Mouse (Mus musculus) common myeloid progenitor, adult 5-6 weeks (primary cell): Measurements from ENCODE around the gene Shisa3. TPM values are rescaled to one million over a fixed set of nuclear protein-coding genes. Genes with fewer than 3 reads are reported as not detected.

Experiments used
- ATAC-seq: replicated peaks from 2 replicates; pipeline ENCODE4 v1.8.0; 2016; ENCODE audit warnings: low read depth, mild to moderate bottlenecking, moderate TSS enrichment, inconsistent platforms; ENCODE audit not compliant: poor library complexity, severe bottlenecking
- total RNA-seq: library from RNA; stranded (forward); fragments of 200-1000, 187-1606 nt; gene quantifications from 2 replicates; pipeline ENCODE4 v1.2.3, GENCODE M21; 2017

Gene Shisa3
- total RNA-seq, 1 experiment from 2014 or later: not detected

DNA sequence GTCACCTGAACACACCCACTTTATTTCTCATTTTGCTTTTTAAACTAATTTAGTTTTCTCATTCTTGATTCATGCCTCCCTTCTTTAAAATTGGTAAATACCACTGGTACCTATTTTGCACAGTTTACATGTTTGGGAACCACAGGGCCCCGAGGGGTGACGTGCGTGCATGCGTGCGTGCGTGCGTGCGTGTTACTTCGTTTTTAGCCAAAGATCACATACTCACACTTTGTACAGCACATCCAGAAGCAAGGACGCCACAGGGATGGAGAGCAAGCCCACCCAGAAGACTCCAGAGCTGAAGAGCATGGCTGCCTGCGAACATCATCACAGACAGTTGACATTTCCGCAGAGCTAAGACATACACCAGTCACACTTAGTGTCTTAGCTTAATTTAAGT is 23.6 kb downstream of the Shisa3 start:
- no peak for ATAC-seq

DNA sequence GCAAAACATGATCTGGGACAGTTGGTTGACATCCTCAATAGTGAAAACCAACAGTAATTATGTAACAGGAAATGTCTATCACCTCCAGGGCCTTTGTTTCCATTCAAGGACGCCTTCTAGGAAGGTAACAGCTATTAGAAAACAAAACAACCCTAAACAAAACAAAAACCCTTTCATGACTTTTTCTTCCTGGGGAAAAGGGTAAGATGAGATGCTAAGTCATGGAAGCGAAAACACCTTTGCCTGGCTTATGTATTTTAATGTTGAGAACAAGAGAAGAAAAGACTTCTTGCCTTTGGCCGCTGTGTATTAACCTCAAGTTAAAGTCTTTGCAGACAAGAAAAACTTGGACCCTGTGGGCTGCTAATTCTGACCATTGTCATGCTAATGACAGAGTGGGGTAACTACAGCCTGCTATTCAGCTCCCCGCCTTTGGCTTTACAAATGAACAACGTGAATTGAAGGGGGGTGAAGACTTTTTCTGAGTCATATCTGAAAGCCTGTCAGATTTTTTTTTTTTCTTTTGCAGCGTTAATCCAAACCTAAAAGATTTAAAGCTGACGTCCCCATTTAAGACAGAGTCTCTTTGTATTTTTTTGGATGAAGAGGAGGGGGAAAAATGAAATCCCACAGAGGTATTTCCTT is 25.6 kb downstream of the Shisa3 start:
- no peak for ATAC-seq

DNA sequence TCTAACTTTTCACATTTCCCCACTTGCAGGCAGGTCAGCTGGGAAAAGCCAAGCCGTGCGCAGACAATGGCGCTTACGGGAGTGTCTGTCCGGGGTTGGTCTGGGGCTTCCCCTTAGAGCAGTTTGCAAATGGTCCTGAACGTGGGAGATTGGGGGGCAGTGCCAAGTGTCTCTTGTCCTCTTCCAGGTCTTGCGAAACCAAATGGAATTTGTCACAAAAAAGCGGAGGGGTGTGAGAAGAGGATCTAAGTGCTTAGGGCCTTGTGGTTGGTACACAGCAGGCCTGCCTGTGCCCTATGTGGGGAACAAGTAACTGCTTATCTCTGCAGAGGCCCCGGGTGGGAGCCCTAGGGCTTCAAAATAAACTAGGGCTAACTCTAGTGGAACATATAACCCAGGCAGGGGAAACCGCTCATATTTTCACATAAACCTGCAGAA is 26.2 kb downstream of the Shisa3 start:
- peak; percentile 57 for ATAC-seq

DNA sequence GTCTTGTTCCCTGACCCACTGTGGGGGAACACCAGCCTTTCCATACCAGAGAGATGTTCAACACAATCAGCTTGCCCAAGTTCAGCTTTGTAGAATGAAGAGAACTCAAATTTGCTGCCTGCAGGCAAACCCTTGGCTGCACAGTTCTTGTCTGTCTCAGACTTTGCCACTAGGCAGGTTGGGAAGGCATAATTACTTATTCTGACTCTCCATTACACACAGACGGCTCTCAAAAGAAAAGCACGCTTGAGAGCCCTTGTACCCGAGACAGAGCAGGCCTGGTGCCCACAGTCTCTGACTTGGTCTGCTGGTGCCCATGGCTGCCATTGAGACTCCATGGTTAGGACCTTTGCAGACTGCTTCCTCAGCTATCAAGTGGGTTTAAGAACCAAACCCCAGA is 26.7 kb downstream of the Shisa3 start:
- ATAC-seq: no peak

DNA sequence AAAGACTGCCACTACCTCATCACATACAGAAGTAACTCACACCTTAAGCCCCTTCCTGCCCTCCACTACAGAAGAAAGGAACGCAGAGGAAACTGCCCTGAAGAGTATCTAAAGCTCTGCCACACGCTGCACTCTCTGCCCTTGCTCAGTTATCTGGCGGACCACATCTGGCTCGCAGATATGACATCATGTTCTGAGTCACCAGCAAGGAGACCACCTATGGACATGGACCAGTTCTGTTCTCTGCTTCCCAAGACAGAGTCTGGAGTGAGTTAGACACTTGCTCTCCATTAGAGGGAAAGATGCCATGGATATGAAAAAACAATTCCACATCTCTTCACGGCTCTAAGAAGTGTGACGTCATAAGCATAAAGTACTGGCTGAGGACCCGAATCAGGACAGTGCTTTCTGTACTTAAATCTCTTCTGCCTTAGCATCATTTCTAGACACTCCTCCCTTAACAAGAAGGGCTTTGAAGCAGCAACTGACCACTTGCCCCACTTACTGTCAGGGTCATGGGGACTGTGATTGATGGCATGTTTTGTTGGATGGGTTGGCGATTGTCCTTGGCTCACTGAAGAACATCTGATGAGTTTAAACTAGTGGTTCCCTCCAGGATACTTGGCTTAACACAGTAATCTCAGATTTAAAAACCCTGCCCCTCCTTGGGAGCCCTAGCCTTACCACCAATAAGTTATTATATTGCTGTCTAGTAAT is 33.1 kb downstream of the Shisa3 start:
- no peak for ATAC-seq

DNA sequence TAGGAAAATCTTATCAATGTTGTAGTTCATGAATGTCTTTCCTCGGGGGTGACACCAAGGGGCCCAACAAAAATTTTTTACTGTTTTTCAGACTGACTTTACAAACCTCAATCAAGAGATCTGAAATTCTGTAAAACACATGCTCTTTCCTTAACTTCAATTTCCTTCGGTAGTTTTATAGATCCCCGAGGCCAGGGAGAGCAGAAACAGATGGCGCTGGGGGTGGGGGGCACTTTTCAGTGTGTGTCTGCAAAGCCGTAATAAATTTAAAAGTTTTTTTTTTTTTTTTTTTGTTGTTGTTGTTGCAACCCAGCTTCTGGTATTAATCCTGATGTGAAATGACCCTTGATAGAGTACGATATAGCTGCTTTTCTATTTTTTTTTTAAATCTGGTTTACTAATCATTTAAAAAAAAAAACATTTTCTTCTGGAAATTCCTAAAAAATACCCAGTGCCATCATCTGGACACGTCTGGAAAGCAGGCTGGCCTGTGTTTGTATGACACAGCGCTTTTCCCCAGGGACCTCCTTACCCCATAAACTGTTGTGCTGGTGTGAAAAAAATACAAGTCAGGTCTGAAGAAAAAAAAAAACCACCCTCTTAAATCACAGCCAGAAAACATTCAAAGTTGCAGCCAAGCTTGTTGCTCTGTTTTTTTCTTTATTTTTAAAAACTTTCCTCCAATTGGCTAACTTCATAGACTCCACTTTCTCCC is 33.9 kb downstream of the Shisa3 start:
- ATAC-seq: no peak

DNA sequence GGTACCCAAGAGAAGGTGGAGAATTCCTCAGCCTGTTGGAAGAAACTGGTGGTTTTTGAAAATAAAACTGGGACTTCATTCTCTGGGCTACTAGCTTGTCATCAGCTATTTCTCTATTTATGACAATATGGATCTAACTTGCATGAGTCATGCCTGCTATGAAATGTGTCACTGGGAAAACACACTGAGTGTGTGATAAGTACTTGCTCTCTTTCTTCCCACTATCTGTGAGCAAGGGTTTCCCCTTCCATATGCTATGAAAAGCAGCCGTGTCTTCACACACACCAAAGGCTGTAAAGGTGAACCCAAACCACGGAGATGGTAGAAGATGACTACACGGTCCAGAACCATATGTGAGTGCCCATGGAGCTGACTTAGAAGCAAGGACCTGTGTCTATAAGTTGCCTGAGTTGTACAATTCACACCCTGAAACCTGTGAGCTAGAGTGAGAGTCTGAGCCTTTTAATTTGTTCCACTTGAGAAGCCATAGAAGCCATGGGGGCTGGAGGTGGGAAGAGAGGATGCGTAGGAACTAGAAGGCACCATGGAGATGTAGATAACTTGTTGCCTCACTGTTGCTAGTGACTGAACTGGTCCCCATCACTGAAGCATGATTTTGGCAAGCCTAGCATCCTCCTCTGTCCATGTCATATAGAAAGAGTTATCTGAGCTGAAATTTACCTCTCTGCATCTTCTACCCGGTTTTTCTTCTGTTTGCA is 36.0 kb downstream of the Shisa3 start:
- ATAC-seq: no peak

DNA sequence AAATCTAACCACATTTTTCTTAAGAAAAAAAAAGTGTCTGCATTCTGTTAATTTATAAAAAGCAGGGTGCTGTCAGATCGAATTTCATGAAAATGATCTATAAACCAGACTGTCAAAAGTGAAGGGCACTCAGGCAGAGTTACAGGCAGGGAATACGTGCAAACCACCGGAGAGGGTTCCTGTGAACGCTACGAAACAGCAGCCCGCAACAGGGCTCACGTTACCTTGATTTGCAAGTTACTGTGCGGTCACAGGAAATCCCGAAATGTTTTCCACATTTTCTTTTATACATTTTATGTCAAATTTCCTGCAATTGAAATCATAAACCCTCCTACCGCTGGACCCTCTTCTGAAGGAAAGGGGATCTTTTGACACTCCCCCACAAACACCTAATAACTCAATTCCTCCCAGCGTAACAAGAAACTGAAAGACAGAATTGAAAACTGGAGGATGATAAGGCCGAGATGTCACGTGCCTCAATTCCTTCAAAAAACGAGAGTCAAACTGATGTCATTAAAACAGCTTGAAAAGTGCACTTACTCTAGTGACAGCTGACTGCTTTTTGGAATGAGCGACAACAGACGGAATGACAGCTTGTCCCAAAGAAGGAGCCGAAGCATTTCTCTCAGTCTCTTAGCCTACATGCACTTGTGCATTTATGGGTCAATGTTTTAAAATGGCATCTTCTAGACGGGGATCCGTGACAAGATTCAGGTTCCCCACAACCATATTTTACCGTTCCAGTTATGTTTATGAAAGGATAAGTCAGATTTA is 39.3 kb downstream of the Shisa3 start:
- ATAC-seq: no peak

DNA sequence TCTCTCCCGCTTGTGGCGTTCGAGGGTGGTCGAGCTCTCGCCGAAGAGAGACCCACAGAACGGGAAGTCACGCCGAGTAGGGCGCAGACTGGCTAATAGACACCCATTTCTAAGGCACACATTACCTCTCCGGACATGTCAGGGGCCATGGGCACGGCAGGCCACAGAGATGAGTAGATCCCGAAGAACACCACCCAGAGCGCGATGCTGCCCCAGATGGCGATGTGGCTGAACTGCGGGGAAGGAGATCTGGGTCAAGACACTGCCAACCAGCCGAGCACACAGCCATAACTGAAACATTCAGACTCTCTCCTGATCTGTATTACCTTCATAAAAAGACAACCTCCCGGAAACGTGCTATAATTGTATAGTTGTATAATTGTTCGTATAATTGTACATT is 39.9 kb downstream of the Shisa3 start:
- peak; percentile 71 for ATAC-seq

DNA sequence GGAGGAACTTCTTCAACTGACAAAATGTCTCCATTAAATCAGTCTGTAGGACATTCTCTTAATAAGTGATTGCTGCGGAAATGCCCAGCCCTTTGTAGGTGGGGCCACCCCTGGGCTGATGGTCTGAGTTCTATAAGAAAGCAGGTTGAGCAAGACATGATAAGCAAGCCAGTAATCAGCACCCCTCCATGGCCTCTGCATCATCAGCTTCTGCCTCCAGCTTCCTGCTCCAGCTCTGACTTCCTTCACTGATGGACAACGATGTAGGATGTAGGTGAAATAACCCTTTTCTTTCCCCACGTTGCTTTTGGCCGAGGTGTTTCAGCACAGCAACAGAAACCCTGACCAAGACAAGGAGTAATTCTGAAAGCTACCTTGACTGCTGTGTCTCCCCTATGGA is 41.5 kb downstream of the Shisa3 start:
- ATAC-seq: no peak

DNA sequence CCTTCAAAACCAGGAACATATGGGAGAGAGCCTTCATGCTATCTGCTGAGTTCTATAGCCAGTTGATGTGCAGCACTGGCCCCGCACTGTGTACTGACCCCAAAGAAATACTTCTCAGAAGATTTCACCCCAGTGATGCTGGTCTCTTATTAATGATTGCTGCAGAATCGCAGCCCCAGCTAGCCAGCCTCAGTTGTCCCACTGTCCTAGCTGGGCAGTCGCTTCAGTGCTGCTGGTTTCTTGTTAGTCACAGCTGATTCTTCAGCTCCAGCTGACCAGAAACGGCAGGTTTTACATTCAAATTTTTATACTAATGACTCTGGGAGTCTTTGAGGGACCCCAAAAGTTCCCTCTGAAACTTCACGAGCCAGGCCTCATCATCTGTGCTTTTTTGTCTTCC is 42.3 kb downstream of the Shisa3 start:
- no peak for ATAC-seq

DNA sequence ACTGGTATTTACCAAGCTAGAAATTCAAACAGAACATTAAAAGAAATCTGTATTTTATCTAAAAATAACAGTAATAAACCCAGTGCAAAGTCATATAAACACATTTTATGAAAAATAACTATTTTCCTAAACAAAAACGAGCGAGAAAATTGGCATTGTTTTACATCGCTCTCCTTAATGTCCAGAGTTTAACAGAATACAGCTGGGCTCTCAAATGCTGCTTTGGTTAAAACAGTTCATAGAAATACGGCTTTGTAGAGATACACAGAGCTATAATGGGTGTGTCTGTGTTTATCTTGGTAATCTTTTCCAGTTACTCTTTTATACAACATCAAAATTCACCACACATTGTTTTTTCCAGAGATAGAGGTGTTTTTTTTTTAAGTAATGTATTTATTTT is 44.8 kb downstream of the Shisa3 start:
- no peak for ATAC-seq

DNA sequence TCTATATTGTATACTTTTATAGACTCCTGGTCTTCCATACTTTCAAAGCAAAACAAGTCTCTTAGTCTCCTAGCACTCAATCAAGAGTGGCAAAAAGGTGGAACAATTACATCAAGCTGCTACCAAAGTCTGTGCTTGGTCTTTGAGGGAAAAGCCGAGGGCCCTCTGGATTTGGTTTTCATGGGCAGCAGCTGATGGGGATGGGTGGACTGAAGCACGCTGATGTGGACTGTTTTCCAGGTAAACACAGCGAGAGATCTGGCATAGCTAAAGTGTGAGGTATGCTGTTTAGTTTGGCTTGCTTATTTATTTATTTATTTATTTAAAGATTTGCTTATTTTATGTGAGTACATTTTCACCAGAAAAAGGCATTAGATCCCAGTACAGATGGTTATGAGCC is 45.9 kb downstream of the Shisa3 start:
- ATAC-seq: no peak

DNA sequence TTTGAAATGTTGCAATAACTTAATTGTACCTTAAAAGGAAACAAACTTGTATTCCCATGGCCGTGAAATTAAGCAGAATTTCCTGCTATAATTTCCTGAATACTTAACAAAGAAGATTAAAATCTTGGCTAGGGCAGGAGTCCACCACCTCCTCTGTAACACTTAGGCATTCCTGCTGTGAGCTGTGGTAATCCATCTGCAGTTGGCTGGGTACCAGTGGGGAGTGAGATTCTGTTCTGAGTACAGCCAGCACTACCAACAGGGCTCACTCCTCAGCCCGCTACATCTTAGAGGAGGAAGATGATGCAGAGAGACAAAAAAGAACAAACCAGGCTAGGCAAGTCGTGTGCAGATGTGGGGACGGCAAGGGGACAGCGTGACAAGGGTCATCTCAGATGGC is 46.9 kb downstream of the Shisa3 start:
- ATAC-seq: no peak

DNA sequence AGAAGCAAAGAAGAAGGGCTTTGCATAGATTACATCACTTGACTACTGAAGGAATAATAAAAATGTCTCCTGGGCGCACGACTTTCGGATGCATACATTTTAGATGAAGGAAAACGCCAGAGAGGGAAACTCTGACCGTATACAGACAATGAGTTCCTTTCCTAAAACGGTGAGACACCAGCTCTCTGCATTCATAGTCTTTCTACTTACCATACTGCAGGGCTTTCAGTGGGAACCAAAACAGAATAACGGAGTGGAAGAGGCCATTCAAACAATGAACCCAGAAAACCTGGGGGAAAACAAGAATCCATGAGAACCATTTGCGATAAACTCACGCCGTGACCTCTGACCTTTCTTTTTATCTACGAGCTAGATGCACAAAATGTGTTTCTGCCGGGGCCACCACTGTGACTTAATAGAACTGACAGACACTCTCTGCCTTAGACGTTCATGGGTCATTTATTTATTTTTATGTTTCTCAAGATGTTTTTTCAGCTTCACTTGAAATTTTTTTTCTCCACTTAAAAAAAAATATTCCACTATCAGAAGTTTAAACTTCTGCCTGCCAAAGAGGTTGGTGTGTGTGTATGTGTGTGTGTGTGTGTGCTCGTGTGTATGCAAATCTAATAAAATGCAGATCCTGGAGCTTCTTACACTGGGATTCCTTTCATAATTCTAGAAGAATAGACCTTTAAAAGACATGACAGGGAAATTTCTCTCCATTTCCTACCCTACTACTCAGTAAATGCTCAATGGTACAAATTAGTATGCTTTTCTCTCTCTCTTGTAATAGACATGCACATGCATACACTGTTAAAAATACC is 48.2 kb downstream of the Shisa3 start:
- ATAC-seq: no peak

DNA sequence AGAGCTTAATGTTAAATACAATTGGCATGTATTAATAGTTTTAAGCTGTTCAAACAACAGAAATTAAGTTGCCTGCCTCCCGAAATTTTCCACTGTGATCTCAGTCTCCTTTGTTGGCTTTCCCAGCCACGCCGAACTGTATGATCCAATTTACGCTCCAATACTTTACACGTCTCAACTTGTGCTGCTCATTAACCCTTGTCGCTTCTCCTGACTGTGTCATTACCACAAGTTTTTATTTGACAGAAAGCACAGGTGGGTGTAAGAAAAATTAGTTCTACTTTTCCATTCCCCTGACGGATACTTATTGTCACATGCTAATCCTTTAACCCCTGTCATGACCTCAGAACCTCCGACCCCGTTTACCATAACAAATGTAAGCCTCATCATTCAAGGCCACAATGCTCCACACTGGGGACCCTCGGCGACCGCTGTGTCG is 49.2 kb downstream of the Shisa3 start:
- ATAC-seq: no peak

DNA sequence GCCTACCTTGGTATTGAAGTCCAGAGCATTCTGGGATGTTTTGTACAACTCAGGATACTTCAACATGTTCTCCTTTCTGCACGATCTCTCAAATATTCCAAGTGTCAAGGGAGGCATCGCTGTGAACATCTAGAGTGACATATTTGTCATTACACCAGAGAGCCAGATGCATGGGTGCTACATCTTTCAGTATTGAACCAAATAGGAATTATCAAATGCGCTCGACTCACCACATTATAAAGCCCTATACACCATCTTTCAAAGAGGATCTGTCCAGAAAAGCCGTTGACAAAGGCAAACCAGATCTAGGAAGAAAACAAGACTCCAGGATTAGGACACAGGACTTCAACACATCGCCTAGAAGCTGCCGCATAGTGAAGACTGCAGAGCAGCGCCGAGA is 52.2 kb downstream of the Shisa3 start:
- no peak for ATAC-seq

DNA sequence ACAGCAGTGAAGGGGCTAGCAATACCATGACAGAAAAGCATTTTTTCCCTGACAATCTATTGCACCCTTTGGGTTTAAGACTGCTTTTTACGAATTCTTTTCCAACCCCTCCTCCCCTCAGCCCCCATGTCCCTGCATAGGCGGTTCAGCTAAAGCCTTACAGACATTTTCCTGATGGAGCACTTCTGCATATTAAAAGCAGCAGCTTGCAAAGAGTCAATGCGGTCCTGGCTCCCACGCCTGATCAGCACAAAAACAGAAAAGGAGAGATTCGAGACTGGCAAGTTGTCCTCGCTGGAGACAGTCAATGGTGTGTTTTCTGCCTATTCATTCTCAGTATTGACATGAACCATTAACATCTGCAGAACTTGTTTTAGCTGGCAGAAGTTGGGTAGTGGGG is 55.0 kb downstream of the Shisa3 start:
- no peak for ATAC-seq

DNA sequence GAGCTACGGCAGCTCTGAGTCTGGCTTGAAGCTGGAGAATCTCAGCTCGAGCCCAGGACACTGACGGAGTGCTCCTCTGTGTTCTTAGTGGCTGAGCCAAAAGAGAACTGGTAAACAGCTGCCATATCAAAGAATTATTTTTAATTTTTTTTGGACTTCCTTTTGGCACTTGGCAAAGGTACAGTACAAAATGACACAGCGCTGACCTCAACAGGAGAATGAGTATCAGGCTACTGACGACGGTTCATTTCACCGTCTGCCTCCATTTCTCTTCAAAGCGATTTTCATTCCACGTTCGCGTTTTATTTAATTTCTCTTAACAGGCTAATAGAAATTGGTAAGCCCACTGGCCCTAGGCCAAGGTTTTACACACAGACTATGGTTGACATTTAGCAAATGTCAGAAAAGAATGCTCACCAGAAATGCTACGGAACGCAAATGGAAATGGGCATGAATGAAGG is 61.8 kb downstream of the Shisa3 start:
- ATAC-seq: peak; percentile 16; the same call in 1 of the 2 replicates
